Mouse (Mus musculus) gastrocnemius, adult 2 months (tissue): ENCODE measurements around the gene Slc7a11. TPM values are rescaled to one million over a fixed set of nuclear protein-coding genes. Genes with fewer than 3 reads are reported as not detected.

Source experiments
- DNase-seq: peaks from one replicate; pipeline ENCODE4 v3.0.0; 2022
- H3K27ac ChIP-seq: fragments of 200-600 bp; 2 replicates; pipeline ENCODE4 v1.8.1; 2022; ENCODE audit warnings: mild to moderate bottlenecking
- H3K4me3 ChIP-seq: fragments of 200-600 bp; 2 replicates; pipeline ENCODE4 v1.8.1; 2022; ENCODE audit warnings: mild to moderate bottlenecking, moderate library complexity
- CTCF ChIP-seq: fragments of 200-600 bp; IDR thresholded peaks from 2 replicates; pipeline ENCODE4 v1.8.1; 2022; ENCODE audit warnings: antibody characterized with exemption, mild to moderate bottlenecking, moderate library complexity
- intact Hi-C: fragments of 180-260 bp; cut with DNase I; formaldehyde crosslinking; loops from one replicate; pipeline ENCODE4 v1.15.1; 2025
- total RNA-seq, 2 experiments: library from RNA; stranded (reverse); gene quantifications; 2 replicates each; pipeline ENCODE4 v1.2.3; 2021

Gene Slc7a11
- total RNA-seq, 2 experiments from 2014 or later: 0.06 to 0.18 TPM

- H3K4me3 ChIP-seq: no peak overlapping the region
- intact Hi-C loops: no loop called here
- no peak overlapping the region for H3K27ac ChIP-seq
- TF ChIP-seq CTCF: no peak
- DNase-seq: no peak
Measured at GRCm38 (mm10) chr3:50386066-50386465, 57.3 kb downstream of the Slc7a11 start.

GRCm38 (mm10) chr3:50382729-50383128 lies 60.7 kb downstream of the Slc7a11 start:
- Histone ChIP-seq H3K27ac (no peak overlapping the region), H3K4me3 (peak overlapping the region; percentile 70)
- no peak for DNase-seq
- intact Hi-C loops: loop anchor here (5.0 kb wide), 3 partner anchors 80 to 740 kb away; no protein-coding TSS in a partner anchor
- no peak for TF ChIP-seq CTCF

DNA sequence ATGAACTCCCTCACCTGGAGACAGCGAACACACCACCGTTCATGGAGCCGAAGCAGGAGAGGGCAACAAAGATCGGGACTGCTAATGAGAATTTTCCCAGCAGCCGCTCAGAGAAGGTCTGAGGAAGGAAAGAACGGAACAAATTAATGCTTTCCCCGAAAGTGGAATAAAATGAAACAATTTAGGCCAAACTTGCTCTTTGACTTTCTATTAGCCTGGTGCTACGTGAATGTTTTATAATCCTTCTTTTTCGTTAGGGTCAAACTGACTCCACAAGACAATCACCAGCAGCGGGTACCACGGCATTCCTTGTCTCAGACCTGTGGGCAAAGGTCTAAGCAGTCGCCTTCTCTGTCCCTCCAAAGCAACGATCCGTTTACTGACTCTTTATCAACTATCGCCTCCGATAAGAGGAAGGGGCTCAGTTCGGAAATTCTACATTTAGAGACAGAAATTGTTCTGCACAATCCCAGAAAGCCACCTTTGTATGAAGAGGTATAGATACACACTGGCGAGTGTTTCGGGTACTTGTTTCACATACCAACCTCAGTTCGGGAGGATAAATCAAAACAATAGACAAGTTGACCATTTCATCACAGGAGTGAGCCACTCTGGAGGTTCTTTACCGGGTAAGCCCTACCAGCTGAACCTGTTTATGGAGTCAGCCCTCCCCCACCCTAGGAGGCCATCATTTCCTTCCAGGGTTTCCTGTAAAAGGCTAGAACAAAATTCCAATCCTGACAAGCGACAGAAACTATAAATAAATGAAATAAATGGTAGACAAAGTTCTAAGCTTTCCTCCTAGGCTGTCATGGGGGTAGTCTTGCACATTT lies 61.3 kb downstream of the Slc7a11 start:
- TF ChIP-seq CTCF: no peak
- intact Hi-C loops: loop anchor here (5.0 kb wide), 3 partner anchors 80 to 740 kb away; no protein-coding TSS in a partner anchor
- DNase-seq: no peak
- Histone ChIP-seq H3K27ac (peak overlapping the region; percentile 50), H3K4me3 (peak overlapping the region; percentile 70)

DNA sequence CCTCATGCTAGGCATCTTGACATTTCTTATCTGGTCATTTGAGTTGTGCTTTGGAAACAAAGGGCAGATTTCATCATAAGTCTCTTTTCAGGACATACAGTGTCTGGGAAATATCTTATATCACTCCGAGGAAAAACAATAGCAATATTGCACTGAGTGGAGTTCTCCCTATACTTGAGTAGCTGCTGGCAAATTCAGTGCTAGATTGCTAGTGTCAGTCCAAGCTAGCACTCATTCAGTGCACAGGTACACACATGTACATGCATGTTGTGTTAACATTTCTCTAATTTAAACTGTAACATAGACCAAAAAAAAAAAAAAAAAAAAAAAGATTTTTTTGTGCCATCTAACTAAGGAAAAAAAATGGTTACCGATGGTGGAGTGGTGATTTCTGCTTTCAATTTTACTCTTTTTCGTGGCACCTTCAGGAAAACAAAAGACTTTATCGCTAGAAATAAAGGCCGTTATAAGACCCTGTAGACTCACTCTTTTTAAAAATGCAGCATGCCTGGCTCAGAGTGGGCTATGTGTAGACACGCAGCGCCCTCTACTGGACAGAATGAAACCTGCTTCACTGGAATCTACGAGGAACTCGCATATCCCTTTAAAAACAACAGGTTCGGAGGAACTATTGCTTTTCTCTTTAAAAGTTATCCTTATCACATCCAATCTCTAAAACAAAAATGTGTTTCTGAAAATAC lies 62.1 kb downstream of the Slc7a11 start:
- Histone ChIP-seq H3K4me3 (peak overlapping the region; percentile 70), H3K27ac (peak overlapping the region; percentile 50)
- intact Hi-C loops: loop anchor here (5.0 kb wide), 3 partner anchors 79 to 741 kb away; no protein-coding TSS in a partner anchor
- TF ChIP-seq CTCF: peak; percentile 94
- peak; percentile 79 for DNase-seq

- Histone ChIP-seq H3K27ac (no peak overlapping the region), H3K4me3 (no peak overlapping the region)
- TF ChIP-seq CTCF: no peak
- intact Hi-C loops: loop anchor here (5.0 kb wide), 3 partner anchors 78 to 742 kb away; no protein-coding TSS in a partner anchor
- DNase-seq: no peak
Measured at GRCm38 (mm10) chr3:50379942-50380341, 63.5 kb downstream of the Slc7a11 start.

DNA sequence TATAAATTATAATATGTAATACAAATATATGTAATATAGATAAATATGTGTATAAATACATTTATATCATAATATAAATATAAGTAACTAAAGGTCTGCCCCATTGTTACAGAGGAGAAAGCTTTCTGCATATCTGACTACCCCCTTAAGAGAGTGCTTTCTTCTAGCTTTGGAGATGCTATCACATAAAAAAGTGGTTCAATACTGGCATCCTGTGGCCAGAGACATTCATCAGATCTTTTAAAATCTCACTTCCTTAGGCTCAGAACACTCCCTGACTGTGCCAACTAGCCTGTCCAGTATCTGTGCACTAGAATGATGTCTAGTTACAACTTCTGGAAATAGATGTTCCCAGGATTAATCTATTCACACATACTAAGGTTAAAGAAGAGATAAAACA lies 67.9 kb downstream of the Slc7a11 start:
- Histone ChIP-seq H3K4me3 (no peak overlapping the region), H3K27ac (no peak overlapping the region)
- intact Hi-C loops: no loop called here
- TF ChIP-seq CTCF: no peak
- DNase-seq: no peak

DNA sequence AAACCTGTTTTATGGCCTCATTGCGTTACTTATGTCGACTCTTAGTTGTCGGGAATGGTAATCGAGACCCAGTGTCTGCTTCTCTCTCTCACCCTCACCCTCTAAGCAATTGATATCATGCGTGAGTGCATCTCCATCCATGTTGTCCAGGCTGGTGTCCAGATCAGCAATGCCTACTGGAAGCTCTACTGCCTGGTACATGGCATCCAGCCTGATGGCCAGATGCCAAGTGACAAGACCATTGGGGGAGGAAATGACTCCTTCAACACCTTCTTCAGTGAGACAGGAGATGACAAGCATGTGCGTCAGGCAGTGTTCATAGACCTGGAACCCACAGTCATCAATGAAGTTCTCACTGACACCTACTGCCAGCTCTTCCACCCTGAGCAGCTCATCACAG lies 73.6 kb downstream of the Slc7a11 start:
- Histone ChIP-seq H3K4me3 (no peak overlapping the region), H3K27ac (no peak overlapping the region)
- intact Hi-C loops: no loop called here
- TF ChIP-seq CTCF: no peak
- no peak for DNase-seq

DNA sequence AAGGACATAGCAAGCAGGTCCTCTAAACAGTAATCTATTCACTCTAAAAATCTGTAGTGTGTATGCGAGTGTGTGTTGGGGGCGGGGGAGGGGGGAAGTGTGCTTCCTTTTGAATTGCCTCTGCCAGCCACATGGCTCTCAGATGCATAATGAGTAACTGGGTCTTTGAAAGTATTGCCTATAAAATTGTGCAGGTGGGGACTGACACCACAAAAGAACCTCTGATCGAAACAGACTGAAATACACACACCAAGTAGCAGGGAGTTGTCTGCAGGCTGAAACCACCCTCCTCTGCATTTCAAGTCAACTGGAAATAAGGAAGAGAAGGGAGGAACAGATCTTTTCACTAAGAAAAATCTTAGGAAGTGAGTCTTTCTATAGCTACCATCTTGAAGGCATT lies 76.2 kb downstream of the Slc7a11 start:
- no peak overlapping the region for H3K27ac ChIP-seq
- intact Hi-C loops: no loop called here
- TF ChIP-seq CTCF: no peak

GRCm38 (mm10) chr3:50363659-50364058 lies 79.8 kb downstream of the Slc7a11 start:
- TF ChIP-seq CTCF: no peak
- intact Hi-C loops: no loop called here
- no peak for DNase-seq
- Histone ChIP-seq H3K4me3 (no peak overlapping the region), H3K27ac (no peak overlapping the region)

More for the DNA sequence above, 76.2 kb downstream of the Slc7a11 start:
- no peak for DNase-seq
- no peak overlapping the region for H3K4me3 ChIP-seq

GRCm38 (mm10) chr3:50347081-50347480 lies 96.3 kb downstream of the Slc7a11 start:
- no peak for DNase-seq
- intact Hi-C loops: no loop called here
- Histone ChIP-seq H3K4me3 (no peak overlapping the region), H3K27ac (no peak overlapping the region)
- TF ChIP-seq CTCF: no peak

- Histone ChIP-seq H3K27ac (no peak overlapping the region), H3K4me3 (no peak overlapping the region)
- no peak for DNase-seq
- no peak for TF ChIP-seq CTCF
- intact Hi-C loops: no loop called here
Measured at GRCm38 (mm10) chr3:50344411-50344810, 99.0 kb downstream of the Slc7a11 start.

GRCm38 (mm10) chr3:50324524-50324923 lies 118.9 kb downstream of the Slc7a11 start:
- Histone ChIP-seq H3K4me3 (no peak overlapping the region), H3K27ac (no peak overlapping the region)
- TF ChIP-seq CTCF: no peak
- no peak for DNase-seq
- intact Hi-C loops: no loop called here

GRCm38 (mm10) chr3:50323881-50324280 lies 119.5 kb downstream of the Slc7a11 start:
- Histone ChIP-seq H3K4me3 (no peak overlapping the region), H3K27ac (no peak overlapping the region)
- intact Hi-C loops: no loop called here
- TF ChIP-seq CTCF: no peak
- no peak for DNase-seq
